Mouse (Mus musculus) CD4-positive naive resting alpha-beta T cell, adult 76 days (primary cell): ENCODE results near the gene Olfr951. TPM values are rescaled to one million over a fixed set of nuclear protein-coding genes. Genes with fewer than 3 reads are reported as not detected.

Experiments
- total RNA-seq: library from RNA; stranded (reverse); gene quantifications from one replicate; pipeline ENCODE4 v1.2.4, GENCODE M21; 2023

The Olfr951 gene
- not detected for total RNA-seq

DNA sequence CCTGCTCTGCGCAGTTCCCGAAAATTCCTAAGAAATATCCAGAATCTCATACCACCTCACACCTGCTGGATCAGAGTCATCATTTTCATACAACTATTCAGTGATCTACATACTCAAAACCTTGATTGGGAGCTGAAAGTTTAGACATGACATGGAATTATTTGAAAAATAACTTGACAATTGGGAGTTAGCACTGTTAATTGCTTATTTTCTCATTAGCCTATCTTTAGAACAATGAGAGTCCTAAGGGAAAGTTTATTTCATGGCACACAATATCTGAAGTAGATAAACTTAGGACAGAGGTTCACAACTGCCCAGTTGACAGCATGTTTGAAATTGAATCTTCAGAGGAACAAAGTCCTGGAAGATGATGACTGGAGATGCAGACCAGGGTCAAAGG, at the start of gene Olfr951:
Olfr951 (plus strand) TSS at position 301 of the 400 bp plus-strand sequence.

DNA sequence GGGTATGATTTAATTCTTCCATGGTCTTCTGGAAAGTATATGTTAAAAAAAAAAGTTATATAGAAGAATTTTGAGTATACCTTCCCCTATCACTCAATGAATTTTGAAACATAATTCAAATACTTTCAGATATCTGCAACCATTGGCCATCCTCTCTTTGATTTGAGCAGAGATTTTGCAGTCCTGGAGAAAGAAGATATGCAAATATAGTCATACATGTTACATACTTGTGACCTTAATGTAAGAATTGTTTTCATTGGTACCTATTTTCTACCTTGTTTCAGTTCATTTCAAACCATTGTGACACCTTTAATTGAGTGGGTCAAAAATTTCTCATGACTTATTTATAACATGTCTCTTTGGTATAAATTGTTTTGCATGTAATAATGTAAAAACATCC, 39.8 kb downstream of the Olfr951 start, which contains the start of gene Olfr952:
Olfr952 (minus strand) TSS at position 101 of the 400 bp plus-strand sequence.

Other genes with a start within 250 kb of the Olfr951 start
- gene Olfr943, start 221.1 kb upstream of the Olfr951 start, total RNA-seq = not detected
- gene Olfr944, start 185.5 kb upstream of the Olfr951 start, total RNA-seq = not detected
- gene Olfr1537, start 137.4 kb upstream of the Olfr951 start, total RNA-seq = not detected
- not detected for gene Olfr945, start 110.6 kb upstream of the Olfr951 start, total RNA-seq
- not detected for gene Olfr948, start 61.4 kb upstream of the Olfr951 start, total RNA-seq
- not detected for gene Olfr952, start 39.7 kb downstream of the Olfr951 start, total RNA-seq
- not detected for gene Olfr954, start 69.3 kb downstream of the Olfr951 start, total RNA-seq
- gene Olfr955, start 84.5 kb downstream of the Olfr951 start, total RNA-seq = not detected
- not detected for gene Olfr44, start 106.6 kb downstream of the Olfr951 start, total RNA-seq
- gene Olfr957, start 128.4 kb downstream of the Olfr951 start, total RNA-seq = not detected
- gene Olfr958, start 166.6 kb downstream of the Olfr951 start, total RNA-seq = not detected
- not detected for gene Olfr959, start 188.2 kb downstream of the Olfr951 start, total RNA-seq
- gene AW551984, start 217.0 kb downstream of the Olfr951 start, total RNA-seq = not detected
- not detected for gene Olfr148, start 223.2 kb downstream of the Olfr951 start, total RNA-seq
- gene Olfr960, start 234.0 kb downstream of the Olfr951 start, total RNA-seq = not detected